Mouse (Mus musculus) lung, postnatal 36 days (tissue): Measurements from ENCODE around the gene Gm20388.

Source experiments
- DNase-seq: peaks from one replicate; pipeline ENCODE4 v3.0.0; 2022; ENCODE audit warnings: mixed read lengths

Gm20388 gene

DNA sequence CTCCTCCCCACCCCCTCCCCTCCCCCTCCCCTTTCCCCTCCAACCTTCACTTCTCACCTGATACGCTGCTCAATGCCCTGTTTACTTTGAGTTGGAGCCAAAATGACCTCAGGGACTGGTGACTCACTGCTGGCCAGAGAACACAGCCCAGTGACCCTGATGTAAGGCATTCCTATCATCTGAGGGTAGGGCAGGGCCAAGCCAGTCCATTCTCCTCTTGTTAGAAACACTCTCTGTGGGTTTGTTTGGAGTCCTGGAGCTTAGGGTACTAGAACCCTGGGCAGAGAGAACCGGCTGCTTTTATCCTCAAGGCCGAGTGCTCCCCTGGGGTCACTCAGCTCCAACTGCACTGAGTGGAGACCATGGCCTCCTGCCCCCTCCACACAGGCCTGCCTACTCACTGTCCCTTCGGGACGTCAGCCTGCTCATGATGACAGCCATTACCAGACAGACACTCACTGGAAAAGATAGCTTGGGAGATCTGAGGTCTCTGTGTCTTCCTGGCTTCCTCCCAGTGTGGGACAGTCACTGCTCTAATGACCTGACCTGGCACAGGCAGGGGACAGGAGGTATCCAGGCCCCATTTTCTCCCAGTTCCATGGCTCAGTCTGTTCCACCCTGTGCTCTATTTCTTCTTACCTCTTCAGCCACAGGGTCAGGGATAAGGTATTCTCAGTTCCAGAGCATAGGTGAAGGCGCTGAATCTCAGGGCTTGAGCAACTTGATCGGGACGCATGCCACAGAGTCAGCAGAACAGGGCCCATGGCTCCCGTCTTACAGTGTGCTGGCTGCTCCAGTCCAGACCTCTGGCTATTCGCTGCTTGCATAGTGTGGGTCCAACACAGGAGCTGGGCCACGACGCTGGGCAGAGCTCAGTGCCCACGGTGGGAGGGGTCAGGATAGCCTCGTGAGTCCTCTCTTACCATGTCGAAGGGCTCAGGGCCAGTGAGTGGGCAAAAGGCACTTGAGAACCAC, 3807.2 kb downstream of the Gm20388 start:
- DNase-seq, result peak; percentile 92

DNA sequence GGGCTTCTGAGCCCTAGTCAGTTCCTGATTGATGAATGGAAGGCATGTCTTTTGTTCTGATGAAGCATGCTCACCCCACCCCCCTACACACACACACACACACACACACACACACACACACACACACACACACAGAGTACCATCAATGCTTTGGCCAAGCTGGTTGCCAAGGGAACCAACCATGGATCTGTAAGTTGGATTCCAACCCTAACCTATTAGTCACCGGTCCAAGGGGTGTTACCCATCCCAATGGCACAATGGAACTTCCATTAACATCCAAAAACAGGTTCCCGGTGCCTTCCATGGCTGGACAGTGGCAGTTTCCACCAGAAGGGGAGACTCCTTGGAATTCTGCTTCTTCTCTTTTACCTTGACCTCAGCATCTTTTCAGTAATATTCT, 3808.1 kb downstream of the Gm20388 start:
- DNase-seq, result no peak

DNA sequence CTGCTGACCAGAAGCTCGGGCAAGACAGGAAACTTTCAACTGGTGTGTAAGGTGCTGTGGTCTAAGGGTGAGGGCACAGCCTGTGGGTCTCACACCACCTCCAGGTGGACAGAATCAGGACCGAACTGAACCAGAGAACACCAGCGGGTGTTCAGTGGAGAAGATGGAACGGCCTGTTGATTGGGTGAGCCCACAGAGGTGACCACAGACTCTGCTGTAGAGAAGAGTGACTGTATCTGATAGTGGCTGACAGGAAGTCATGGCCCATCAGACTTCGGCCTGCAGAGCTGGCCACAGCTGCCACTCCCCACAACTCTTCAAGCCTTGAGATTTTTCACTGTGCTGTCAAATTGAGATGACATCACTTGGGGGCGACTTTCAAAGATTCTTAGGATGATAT, 3808.6 kb downstream of the Gm20388 start:
- DNase-seq, result no peak

DNA sequence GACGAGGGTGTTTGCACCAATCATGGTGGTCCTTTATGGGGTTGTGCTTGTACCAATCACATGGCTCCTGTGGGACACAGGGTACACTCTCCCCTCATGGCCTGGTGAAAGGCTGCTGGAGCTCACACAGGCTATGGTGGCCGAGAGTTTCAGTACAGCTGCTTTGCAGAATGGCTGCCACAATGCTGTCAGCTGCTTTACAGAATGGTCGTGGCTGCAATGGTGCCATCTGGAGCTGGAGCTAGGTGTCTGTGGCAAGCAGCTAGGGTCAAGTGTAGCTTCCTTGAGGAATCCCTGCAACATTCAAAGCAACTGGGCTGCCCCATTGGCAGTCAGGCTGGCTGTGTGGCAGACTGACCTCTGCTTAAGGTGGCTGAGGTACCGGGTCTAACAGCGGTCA, 3809.2 kb downstream of the Gm20388 start:
- no peak for DNase-seq

DNA sequence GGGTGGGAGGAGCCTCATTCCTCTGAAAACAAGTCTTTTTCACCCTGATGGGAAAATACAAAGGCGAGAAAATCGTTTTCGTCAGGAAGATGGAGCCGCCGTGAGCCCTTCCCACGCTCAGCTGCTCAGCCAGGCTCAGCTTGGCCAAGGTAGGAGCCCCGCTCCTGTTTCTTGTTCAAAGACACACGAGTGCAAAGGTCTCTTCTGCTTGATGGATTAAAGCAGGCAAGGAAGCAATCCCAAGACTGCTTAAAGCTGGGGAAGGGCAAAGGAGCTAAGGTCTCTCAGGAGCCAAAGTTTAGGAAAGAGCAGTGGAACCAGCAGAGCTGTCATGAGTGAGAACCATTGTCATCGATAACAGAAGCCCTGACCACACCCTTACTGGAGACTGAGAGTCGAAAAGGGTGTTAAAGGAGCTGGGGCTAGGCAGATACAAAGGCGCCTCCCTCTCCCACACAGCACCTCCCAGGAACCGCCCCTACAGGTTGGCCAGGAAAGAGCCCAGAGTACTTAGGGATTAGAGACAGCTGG, 3809.9 kb downstream of the Gm20388 start:
- DNase-seq, result peak; percentile 50

DNA sequence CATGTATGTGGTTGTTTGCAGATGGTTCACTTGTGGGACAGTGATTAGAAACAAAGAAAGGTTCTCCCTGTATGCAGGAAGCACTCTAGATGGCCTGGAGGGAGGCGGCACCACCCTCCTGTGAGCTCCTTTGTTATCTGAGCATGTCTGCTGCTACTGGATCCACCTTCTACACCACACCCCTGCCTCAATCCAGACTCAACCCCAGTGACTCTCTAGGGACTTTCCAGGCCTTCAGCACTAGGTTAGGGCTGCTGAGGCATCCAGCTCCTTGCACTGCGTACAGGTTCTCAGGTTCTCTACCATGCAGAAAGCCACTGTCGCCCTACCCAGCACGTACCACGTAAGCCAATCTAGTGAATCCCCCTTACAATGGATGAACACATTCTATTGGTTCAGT, 3811.6 kb downstream of the Gm20388 start:
- no peak for DNase-seq

DNA sequence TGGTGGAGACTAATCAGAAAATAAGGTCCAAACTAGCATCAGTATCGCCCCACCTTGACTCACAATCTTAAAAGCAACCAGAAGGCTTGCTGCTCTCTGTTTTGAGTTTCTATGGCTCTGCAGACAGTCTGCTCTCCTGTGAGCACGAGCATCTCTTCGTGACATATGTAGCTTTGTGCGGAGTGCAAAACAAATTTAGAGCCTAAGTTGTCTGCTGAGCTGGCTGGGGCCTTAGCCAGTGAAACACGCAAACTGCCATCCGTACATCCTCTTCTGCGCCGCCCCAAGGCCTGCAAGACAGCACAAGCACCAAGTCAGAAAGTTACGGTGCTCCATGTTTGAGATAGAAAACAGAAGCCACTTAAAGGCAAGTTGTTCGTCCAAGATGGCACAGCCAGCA, 3814.1 kb downstream of the Gm20388 start:
- DNase-seq, result no peak

DNA sequence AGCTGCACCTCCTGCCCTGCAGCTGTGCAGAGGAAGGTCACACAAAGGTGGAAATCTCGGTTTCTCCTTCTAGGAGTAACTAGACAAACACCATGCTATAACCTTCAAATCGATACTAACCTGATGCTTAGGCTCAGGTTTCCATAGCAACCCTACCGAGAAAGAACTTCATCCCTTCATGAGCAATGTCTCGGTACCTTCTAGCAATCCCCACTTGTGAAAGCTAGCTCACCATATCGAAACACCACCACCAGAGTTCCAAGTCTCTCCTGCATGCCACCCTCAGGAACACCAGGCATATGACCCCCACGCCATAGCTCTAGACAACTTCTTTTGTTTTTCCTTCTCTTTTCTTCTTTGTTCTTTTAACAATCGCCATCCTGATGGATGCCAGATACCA, 3814.6 kb downstream of the Gm20388 start:
- DNase-seq, result no peak

DNA sequence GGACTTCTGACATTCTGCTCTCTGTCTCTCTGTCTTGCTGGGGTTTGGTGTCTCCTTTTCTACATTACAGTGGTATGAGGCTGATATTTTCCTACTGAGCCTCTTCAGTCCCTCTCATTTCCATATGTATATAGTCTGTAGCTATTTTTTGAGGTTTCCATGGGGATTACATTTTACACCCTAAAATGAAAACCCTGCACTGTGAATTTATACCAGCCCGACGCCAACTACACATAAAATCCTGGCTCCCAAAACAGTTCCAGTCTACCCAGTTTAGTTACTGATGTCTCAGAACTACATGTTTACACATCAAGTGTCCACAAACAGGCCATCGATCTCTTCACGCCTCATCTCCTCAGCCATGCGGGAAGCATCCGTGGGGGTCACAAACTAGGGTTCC, 3816.1 kb downstream of the Gm20388 start:
- DNase-seq, result no peak

DNA sequence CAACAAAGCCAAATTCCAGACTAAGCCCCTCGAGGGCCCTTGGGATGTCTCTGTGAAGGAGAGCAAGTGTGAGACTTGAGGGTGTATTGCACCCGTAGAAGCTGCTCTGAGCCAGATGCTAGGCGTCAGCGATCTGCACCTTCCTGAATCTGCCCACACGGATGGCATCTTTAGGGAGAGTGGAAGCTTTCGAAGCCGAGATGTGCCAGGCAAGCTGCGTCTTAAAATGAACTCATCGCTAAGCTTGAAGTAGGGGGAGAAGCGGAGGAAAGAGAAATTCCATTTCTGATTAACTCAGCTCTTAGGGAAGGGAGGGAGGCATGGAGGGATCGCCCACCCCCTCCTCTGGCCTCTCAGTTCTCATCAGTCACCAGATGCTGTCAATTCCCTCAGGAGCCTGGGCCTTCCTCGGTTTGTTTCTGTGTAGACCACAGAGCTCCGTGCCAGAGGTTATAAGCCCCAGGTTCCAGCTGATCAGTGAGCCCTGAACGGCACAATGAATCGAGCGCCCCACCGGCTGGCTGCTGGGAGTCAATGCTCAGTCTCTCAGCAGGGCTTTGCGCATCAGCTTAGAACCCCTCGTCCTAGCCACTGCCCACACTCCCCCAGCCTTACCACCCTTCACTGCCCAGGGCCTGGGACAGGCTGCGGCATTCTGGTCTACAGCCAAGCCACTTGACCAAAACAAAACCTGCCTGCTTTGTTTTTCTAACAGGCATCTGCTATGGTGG, 3818.6 kb downstream of the Gm20388 start:
- peak; percentile 29 for DNase-seq

DNA sequence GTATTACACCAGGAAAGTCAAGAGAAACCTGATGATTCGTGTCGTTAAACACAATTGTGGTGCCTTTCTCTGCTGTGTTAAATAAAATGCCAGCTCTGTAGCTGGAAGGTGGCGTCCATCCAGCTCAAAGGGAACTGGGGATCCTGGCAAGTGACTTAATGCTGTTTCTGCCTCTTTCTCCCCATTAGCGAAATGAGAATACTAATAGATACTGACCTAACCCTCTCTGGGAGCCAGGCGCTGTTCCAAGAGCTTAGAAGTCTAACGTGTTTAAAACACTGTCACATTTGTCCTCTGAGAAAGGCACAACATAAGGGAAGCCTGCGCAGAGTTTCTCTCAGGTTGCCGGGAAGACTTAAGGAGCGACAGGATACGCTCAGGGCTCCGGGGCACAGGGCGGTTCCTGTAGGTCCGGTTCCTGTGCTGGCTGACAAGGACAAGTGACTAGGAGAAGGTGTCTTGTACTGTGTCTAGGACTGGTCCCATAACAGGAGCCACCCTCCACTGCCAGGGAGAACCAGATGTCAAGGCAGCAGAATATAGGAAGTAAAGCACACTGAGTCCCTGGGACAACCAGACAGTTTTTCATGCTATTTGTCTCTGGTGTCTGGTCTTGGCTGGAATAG, 3819.3 kb downstream of the Gm20388 start:
- no peak for DNase-seq

DNA sequence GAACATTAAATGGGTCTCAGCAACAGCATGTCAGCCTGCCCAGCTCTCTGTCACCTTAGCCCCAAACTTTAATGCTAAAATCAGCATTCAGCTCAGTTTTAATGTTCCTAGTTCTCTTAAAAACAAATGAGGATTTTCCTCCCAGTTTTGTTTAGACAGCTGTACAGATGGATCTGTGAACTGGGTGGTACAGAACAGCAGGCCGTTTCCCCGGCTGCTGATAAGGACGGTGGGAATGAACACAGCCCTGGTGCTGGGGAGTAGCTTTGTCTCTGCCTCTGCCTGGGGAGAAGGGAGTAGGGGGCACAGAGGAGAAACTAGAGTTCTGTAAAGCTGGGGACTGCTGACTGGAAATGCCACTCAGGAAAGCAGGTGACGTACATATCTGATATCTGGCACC, 3821.7 kb downstream of the Gm20388 start:
- no peak for DNase-seq

DNA sequence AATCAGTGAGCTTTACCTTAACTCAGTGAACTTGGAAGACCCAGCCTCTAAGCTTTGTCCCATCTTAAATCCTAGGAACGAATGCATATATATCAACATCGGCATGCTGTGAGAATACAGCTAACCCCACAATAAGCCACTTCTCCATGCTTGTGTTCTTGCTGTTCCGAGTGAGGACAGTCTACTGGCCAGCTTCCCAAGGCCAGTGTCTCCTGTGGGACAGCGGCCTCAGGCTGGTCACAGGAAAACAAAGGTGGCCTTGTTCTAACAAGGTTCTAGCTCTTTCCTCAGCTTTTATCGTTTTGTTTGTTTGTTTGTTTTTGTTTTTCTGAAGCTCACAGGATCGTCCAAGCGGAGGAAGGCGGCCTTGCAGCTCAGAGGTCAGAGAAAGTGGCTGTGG, 3823.8 kb downstream of the Gm20388 start:
- no peak for DNase-seq

DNA sequence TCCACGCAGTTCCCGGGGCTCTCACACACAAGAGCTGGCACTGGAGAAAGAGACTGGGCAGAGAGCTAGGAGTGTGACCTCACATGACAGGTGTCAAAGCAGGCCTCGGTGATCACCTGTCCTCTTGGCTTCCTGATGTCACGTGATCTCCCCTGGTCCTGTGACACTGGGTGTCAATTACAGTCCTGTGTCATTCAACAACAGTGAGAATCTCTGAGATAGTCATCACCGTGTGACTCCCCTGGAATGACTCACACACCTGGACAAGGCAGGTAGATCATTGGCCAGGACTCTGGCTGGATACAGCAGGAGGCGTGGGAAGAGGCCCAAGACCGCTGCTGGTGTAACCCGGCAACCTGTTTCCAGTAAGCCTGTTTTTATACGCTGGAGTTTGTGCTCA, 3826.3 kb downstream of the Gm20388 start:
- DNase-seq, result no peak

DNA sequence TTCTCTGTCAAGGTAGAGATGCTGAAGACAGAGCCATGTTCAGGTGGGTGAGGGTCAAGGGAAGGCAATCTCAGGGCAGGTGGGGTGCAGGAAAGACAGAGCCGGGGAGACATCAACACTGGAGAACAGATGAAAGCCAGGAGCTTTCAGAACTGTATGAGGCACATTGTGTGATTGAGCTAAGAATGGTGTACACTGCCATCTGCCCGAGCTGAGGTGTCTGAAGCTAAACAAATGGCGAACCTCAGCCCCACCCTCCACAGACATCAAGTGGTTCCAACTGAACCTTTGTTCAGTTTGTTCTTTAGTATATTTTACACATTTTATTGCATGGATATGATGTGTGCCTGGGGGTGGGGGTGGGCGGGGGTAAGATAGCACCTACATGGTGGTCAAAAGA, 3829.6 kb downstream of the Gm20388 start:
- DNase-seq, result no peak

DNA sequence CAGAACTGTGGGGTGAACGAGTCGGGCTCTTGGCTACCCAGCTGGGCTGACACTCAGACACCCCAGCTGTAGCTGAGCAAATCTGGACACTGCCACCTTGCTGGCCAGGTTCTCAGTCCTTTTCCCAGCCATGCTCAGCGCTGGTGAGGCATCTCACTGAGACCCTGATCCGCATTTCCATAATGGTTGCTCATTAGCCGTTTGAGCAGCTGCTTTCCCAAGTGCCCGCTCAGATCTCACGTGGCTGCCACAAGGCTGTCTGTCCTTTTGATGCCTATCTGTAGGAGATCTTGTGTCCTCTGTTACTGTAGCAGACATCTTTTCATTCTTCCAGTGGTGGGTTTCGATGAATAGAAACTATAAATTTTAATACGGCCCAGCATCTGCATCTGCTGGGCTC, 3830.6 kb downstream of the Gm20388 start:
- DNase-seq, result no peak

DNA sequence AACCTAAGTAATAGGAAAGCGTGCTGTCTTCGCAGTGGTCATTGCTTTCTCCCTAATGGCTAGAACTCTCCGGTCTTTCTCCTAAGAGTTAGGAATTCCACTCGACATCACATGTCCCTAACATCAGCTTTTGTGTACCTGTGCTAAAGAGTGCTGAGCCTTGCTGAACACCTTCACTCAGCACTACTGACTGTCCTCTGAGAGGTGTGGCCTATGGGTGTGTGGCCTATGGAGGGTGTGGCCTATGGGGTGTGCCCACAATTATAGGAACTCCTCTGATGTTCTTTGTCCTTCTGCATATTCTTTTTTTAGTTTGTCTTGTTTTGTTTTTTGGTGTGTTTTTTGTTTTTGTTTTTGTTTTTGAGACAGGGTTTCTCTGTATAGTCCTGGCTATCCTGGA, 3835.8 kb downstream of the Gm20388 start:
- no peak for DNase-seq

DNA sequence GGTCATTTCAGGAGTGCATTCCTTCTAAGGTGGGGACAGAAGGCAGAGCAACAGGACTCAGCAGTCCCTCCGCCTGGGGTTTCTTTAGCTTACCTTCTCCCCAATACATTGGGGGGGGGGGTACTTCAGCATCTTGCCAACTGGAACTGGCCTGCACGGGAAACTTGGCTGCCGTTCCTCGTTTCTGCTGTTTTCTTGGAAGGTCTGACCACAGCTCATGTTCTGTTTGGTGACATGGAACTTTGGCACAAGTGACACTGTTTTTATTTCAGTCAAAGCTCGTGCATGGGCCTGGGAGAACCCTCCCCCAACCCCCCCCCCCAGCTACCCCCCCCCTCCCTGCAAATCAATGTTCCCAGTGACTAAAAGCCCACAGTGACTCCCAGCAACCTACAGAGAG, 3837.1 kb downstream of the Gm20388 start:
- DNase-seq, result peak; percentile 39

DNA sequence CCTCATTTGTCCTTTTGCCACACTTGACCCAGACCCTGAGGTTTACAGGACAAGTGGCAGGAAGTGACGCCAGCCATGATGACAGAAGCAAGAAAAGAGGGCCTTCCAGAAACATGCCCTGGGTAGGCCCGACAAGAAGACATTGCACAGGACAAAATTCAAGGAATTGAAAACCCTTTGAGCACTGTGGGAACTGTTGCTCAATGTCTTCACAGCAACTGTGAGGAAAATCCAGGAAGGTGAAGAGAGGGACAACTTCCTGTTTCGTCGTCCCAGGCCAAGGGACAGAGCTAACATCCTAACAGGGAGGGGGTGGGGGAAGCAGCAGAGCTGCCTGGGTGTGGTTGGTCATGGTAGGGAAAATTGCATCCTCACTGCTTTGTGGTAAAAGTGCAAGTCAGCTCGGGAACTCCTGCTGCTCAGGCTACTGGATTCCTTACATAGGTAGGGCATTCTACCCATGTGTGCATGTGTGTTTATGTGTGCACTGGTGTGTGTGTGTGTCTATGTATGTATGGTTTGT, 3839.6 kb downstream of the Gm20388 start:
- peak; percentile 59 for DNase-seq

DNA sequence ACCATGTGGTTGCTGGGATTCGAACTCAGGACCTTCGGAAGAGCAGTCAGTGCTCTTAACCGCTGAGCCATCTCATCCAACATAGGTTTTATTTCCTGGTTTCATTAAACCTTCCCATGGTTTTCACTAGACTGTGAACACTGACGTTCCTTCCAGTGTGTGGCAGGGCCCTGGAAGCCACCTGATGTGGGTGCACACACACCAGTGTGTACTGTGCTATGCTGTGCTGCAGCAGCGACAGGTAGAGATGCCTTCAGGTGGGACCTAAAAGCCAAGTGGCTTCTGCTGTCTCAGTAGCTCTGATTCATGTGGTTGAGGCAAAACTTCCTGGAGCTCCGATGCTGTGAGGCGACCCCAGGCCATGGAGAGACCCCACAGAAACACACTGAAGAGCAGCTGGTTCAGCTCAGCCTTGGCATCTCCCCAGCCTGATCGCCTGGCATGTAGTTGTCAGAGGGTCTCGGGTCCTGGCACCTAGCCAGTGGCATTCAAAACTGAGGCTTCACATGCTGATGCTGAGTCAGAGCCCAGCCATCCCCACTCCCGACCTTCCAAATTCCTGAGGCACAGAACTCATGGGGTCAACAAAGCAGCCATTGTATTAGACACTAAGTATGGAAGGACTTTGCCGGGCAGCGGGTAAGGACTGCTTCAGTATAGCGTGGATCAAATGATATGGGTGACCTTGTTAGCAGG, 3842.3 kb downstream of the Gm20388 start:
- DNase-seq, result no peak

DNA sequence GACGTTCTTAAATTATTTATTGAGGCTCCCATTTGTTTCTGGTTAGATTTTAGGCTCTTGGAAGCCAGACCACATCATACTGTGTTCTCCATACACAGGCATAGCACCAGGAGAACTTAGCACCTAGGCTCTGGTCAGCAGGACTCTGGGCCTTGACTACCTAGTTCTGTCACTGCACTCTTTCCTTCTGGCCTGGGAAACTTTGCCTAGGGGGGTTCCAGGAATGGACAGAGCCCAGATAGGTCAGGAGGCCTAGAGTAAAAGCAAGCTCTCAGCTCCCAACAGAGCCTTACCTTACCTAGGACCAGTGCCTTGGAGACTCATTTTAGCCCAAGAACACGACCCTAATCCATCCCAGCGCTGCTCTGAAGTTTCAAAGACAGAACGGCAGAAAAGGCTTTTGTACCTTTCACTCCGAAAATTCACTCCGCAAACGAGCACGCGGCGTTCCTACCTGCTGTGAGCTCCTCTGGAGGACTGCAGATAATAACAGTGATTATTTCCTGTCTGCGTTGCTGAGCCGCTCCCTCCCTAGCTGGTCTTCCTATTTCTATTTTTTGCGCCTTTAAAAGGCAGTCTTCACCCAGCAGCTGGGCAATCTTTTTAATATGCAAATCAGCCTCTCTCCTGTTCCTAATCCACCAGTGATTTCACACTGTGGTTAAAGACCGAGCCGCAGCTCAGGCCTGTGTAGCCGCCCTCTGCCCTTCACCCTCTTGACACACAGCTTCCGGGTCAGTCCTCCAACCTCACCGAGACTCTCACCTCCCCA, 3843.1 kb downstream of the Gm20388 start:
- peak; percentile 19 for DNase-seq
